Mouse (Mus musculus) adrenal gland, postnatal 14 days (tissue): ENCODE data around the gene Mrpl23. TPM values are rescaled to one million over a fixed set of nuclear protein-coding genes. Genes with fewer than 3 reads are reported as not detected.

Experiments used
- DNase-seq: peaks from one replicate; pipeline ENCODE4 v3.0.0; 2021; ENCODE audit warnings: mixed read lengths
- microRNA-seq, 2 experiments: library from miRNA; unstranded; fragments of <30 nt; microRNA quantifications; one replicate each; pipeline ENCODE4 v1.2.0; 2021
- total RNA-seq: library from RNA; stranded (reverse); gene quantifications from 2 replicates; pipeline ENCODE4 v1.2.3, GENCODE M21; 2021

The Mrpl23 gene
- total RNA-seq, 1 experiment from 2014 or later: 17.9 TPM

DNA sequence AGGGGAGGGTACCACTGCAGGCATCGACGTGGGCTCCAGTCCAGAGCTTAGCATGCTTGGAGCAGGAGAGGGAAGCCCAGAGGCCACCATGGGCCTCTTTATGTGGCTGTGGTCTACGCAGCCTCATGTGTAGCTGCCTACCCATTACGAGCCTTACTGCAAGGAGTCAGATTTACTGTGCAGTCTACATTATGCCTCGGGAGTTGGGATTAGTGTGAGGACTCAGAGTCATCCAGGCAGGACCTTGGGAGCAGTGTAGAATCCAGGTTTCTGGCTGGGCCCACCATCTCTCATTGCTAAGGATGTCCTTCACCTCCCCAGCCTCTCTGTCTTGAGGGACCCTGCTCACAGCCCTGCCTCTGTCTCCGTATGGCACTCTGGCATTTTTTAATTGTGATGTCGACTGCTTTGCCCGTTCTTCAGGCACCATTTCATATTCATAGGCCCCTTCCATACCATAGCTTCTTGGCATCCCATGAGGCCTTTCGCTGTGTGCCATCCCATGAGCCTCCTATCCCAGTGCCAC, 42.4 kb downstream of the Mrpl23 start:
- no peak for DNase-seq

DNA sequence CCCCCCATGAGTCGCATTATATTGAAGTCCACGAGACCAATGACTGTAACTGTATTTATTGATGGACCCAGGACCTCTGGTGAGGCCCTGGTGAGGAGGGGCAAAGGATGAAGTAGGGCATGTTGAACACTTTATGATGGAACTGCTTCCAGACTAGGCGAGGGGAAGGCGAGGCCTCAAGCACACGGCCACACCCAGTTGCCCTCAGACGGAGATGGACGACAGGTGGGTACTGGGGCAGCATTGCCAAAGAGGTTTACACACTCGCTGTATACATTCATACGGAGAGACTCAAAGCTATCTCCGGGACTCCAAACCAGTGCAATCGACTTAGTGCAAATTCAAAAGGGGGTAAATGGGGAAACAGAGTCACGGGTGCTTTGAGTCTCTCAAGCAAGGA, 43.0 kb downstream of the Mrpl23 start:
- no peak for DNase-seq

DNA sequence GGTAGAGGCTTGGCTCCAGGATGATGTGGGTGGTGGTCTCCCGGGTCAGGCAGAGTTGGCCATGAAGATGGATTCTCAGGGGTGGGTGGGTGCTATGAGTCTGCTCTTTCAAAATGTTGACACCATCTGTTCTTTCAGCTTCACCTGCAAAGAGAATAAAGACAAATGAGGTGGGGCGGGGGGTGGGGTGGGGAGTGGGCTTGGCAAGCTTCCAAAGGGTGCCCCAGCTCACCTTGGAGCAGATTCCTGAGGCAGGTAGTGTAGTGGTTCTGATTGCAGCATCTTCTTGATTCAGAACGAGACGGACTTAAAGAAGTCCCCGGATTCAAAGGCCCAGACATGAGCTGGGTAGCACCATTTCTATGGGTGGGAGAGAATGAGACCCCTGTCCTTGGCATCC, 43.5 kb downstream of the Mrpl23 start:
- no peak for DNase-seq

DNA sequence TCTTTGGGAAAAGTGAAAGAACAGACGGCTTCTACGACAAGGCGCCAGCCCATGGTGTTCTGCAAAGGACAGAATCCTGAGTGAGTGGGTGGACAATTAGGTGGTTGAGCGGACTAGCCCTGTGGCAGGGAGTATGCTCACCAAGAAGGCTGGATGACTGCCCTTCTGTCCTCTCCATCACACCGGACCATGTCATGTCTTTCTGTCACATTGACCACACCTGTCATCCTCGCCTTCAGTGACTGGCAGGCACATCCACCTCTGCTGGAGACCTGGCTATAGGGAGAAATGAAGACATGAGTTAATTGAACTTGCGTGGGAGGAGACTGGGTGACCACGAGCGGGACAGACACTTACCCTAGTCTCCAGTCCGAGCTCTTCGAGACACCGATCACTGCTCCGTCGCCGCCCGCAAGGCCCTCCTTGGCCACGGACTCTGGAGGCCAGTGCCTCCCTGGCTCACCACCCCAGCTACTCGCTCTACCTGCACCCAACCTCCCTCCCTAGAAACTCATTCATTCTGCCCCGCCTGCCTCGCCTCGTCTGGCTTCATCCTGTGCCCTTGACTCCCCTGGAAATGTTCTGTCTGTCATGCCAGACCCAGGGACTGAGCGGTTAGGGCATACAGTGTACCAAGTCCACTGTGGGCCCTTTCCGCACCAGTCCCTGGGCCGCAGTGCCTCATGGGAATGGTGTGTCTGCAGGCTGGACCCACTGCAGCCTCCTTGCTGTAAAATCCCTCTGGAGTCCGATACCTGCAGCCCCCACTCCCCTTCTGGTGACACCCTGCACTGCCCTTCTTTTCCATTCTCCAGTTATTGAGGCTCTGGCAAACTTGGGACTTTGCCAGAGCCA, 44.2 kb downstream of the Mrpl23 start:
- peak; percentile 8 for DNase-seq

DNA sequence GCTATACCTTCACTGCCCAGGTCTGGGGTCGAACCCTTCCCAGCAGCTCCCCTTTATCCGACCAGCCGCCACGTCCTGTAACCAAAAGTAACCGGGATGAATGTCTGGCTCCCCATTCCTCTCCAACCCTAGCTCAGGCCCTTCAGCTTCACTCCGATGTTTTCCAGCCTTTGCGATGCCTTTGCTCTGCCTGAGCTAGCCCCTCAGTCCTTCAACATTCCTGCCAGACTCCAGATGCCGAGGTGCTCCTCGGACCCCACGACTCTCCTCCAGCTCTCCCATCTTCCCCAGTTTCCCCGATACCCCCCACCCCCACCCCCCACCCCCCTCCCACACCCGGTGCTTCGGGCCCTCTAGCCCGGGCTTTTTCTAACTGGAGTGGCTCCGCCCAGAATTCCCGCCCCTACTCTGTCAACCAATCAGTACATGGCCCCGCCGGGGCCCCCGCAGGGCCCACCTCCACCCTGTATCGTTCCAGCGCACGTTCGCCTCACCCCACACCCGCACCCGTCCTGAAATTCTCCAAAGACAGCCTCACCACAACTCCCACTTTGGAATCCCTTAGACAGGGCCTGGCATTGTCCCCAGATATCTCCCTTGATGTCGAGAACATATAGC, 45.4 kb downstream of the Mrpl23 start:
- peak; percentile 29 for DNase-seq

DNA sequence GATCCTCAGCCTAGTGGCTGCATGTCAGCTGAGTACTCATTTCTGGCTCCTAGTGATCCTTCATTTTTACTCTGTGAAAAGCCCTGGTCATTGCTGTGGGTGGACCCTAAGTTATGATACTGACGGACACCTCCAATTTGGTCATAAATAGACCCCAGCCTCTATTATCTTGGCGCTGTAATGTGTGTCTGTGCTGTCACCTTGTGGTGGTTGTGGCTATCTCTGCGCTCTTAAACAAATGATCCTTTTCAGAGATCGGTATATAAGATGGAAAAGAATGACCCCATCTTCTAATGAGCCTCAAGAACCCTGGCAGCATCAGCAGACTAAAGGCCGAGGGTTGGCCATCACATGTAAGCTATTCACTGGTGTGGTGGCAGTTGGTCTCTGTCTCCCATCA, 46.6 kb downstream of the Mrpl23 start:
- no peak for DNase-seq

DNA sequence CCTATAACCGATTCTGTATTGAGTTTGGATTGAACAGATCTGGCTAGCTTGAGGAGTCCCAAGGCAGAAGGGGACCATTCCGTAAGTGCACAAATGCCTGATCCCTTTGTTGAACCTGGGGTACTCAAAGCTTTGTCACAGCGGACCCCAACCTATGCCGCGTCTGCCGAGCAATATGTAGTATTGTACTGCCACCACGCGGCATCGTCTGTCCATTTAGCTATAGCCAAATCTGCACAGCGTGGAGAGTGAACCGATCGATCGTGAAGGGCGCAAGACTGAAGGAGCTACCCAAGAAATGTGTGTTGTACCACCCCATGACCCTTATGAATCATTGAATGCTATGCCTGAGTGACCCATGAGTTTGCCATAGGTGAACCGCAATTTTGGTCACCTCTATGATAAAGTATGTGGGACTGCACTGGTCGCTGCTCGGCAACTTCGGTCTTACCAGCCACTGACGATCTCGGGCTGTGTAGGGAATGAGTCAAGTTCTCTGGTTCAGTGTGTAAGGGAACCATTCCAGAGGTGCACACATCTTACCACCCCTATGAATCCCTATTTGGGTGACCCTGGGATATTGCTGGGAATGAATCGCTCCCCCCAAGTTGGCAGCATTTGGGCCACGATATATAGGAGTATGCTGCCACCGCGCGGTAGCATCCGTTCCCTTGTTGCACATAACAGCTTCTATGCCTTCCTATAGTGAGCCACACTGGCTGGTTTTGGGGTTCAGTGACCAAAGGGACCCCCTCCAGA, 47.8 kb downstream of the Mrpl23 start:
- DNase-seq: peak; percentile 55

DNA sequence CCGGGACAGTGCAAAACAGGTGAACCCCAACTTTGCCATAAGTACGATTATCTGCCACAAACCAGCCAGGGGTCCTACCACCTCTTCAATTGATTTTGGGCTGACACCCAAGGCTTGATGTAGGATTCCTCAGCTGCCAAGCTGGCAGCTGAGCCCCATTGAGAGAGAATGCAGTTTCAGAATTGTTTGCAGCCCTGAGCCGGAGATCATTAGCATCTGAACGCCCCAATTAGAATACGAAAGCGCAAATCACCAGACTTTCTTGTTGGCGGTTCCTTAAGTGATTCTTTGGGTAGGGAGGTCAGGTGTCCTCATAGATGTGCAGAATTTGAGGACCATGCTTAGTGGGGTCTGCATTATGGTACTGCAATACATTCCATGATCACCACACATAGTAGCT, 48.7 kb downstream of the Mrpl23 start:
- no peak for DNase-seq

DNA sequence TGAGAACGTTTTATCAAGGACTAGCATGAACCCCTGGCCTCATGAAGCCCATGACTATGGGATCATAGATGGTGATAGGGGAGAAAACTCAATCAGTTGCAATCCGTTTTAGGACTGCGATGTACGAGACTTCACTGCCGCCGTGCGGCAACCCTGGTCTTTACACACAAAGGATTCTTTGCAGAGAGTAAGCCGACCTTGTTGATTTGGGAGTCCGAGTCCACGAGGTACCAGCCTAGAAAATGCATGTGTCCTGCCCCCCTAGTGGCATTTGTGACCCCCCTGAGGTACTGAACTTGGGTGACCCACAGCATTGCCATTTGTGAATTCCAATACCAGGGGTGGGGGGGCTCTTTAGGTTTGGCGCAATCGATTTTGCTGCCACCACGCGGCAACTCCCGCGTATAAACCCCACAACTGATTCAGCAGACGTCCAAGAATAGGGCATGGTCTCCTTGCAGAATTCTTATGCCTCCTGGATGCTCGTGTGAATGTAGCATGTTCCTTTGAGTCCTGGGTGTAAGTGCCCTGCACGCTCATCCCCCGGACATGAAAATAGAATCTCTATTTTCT, 49.3 kb downstream of the Mrpl23 start:
- DNase-seq: peak; percentile 59

DNA sequence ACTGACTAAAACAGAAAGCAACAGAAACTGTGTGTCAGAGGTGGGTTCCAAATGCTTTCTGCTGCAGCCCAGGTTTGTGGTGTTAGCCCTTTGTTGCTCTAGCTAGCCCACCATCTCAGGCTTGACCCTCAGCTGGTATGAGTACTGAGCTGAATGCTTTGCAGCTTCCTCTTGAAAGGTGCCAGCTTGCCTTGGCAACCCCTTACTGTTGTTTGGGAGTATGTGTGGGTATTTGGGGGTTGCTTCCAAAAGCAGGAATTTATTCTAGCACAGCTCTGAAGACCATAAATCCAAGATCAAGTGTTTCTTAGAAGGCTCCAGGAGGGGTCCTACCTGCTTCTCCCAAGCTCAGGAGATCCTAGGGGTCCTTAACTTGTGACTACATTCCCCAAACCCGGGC, 52.4 kb downstream of the Mrpl23 start:
- DNase-seq: no peak

DNA sequence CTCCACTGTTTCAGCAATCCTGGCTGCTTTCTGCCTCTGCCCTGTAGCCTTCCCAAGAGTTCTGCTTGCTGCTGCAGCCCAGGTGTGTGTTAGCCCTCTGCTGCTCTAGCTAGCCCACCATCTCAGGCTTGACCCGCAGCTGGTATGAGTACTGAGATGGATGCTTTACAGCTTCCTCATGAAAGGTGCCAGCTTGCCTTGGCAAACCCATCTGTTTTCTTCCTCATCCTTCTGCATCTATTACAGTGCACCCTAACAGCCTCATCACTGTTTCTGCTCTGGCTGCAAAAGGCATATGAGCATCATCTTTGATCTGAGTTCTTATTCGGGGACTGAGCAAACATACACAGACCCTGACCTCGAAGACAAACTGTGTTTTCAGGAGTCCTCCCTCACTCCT, 53.4 kb downstream of the Mrpl23 start:
- no peak for DNase-seq

DNA sequence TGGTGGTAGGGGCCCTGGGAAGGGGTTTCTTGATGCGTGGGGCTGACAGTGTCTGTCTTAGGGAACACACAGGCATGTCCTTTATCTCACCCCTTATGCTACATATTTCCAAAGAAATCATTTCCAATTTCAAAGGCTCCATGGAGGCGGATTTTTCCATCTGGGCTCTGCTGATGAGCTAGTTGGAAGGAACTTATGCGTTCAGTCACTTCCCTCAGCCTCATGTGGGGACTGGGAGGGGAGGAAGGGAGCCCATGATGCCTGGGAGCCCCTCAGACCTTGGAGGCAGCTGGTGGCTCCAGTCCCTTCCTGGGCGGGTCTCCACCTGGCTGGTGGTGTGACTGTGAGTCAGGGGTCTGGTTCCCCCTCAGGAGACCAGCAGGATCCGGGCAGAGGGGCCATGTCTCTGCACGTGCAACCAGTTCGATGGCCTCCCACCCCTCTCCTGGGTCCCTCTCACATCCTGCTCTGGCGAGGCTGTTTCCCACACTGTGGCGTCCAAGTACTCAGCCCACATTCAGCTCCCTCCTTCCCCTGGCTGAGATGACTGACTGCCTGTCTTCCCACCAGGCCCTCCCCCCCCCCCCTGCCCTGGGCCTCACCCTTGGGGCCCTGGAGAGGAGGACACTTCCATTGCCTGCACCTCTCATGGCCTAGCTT, 55.9 kb downstream of the Mrpl23 start:
- no peak for DNase-seq

Small RNA genes lying within 50 kb of the gene (microRNA-seq; reads per million reads assigned to microRNA genes)
- gene Mir675: 9.4 to 11.8 reads per million in 2 experiments

Other genes with a start within 250 kb of the Mrpl23 start
- gene Krtap5-1, start 235.6 kb upstream of the Mrpl23 start, total RNA-seq: not detected in 2 replicates
- gene Krtap5-4, start 229.1 kb upstream of the Mrpl23 start, total RNA-seq: not detected in 2 replicates
- gene Ifitm10, start 158.9 kb upstream of the Mrpl23 start, total RNA-seq: 3.8 and 5.1 TPM in 2 replicates
- 1.4 TPM in 1 of 2 replicates, not detected in the other for gene Gm49369, start 150.0 kb upstream of the Mrpl23 start, total RNA-seq
- gene Ctsd, start 144.6 kb upstream of the Mrpl23 start, total RNA-seq: 678 and 680 TPM in 2 replicates
- gene Syt8, start 97.8 kb upstream of the Mrpl23 start, total RNA-seq: not detected in 2 replicates
- gene Tnni2, start 90.9 kb upstream of the Mrpl23 start, total RNA-seq: 0.56 and 0.67 TPM in 2 replicates
- 20.4 and 52.3 TPM in 2 replicates for gene Lsp1, start 71.9 kb upstream of the Mrpl23 start, total RNA-seq
- gene Tnnt3, start 33.9 kb upstream of the Mrpl23 start, total RNA-seq: 1.1 and 1.8 TPM in 2 replicates
- 119 and 187 TPM in 2 replicates for gene Igf2, start 134.1 kb downstream of the Mrpl23 start, total RNA-seq
- gene Gm49394, start 137.3 kb downstream of the Mrpl23 start, total RNA-seq: not detected in 2 replicates
- not detected in 2 replicates for gene Ins2, start 210.7 kb downstream of the Mrpl23 start, total RNA-seq